Mouse (Mus musculus) hindbrain, embryonic 10.5 days (tissue): ENCODE measurements around the gene Igsf9b. TPM values are rescaled to one million over a fixed set of nuclear protein-coding genes. Genes with fewer than 3 reads are reported as not detected.

Source experiments
- DNase-seq: peaks from one replicate; pipeline ENCODE4 v3.0.0-alpha.2; 2017; ENCODE audit warnings: low spot score
- H3K27ac ChIP-seq: fragments of 300-500 bp; sonication (generic); 2 replicates; pipeline ENCODE4 v1.5.1; 2016; ENCODE audit warnings: mild to moderate bottlenecking, moderate library complexity
- H3K27me3 ChIP-seq: fragments of 300-500 bp; sonication (generic); 2 replicates; pipeline ENCODE4 v1.6.1; 2016; ENCODE audit warnings: mild to moderate bottlenecking; ENCODE audit not compliant: poor library complexity, insufficient read depth, severe bottlenecking
- H3K36me3 ChIP-seq: fragments of 300-500 bp; sonication (generic); 2 replicates; pipeline ENCODE4 v1.6.1; 2016; ENCODE audit warnings: mild to moderate bottlenecking, moderate library complexity
- H3K4me1 ChIP-seq: fragments of 300-500 bp; sonication (generic); replicated peaks from 2 replicates; pipeline ENCODE4 v1.6.1; 2016; ENCODE audit warnings: mild to moderate bottlenecking
- H3K4me3 ChIP-seq: fragments of 300-500 bp; sonication (generic); 2 replicates; pipeline ENCODE4 v1.5.1; 2016; ENCODE audit warnings: mild to moderate bottlenecking, moderate library complexity
- H3K9me3 ChIP-seq: fragments of 300-500 bp; sonication (generic); 2 replicates; pipeline ENCODE4 v1.6.1; 2016; ENCODE audit warnings: mild to moderate bottlenecking, moderate library complexity
- WGBS: fragments of 180-500 bp; shearing (Covaris S2); methylation state at CpG from one replicate; pipeline ENCODE4 v1.1.7; 2016; 5-methylcytosine and 5-hydroxymethylcytosine counted together
- polyA plus RNA-seq: library from polyadenylated mRNA; unstranded; fragments of >200 nt; fragmentation: Nextera tagmentation; extraction: Ambion mirVana; gene quantifications from 2 replicates; pipeline ENCODE4 v1.2.1, GENCODE M21; 2016

Gene Igsf9b
- 6.8 and 6.9 TPM in 2 replicates for polyA plus RNA-seq

- Histone ChIP-seq H3K27me3 (peaks cover 25% of the 10 kb centered on the region), H3K4me1 (peaks cover 52% of the 10 kb centered on the region), H3K4me3 (peak within 1 kb of the TSS; percentile 73), H3K27ac (peak within 1 kb of the TSS; percentile 80), H3K36me3 (no peaks in the 10 kb centered on the region), H3K9me3 (no peaks in the 10 kb centered on the region)
- under 1% methylated on average over 40 of the region's 40 CpGs for WGBS
- peak; percentile 93 for DNase-seq
These were observed at the start of gene Igsf9b for GRCm38 (mm10) chr9:27298411-27299285. Igsf9b (plus strand) TSS chr9:27299204.

- H3K27me3 ChIP-seq: no peaks in the 10 kb centered on the region
- no peak for DNase-seq
- H3K36me3 ChIP-seq: no peaks in the 10 kb centered on the region
- no peaks in the 10 kb centered on the region for H3K9me3 ChIP-seq
- 74% methylated on average over 7 of the region's 7 CpGs for WGBS
- H3K27ac ChIP-seq: no peak overlapping the region
- H3K4me3 ChIP-seq: no peak overlapping the region
- H3K4me1 ChIP-seq: peaks cover 6% of the 10 kb centered on the region; the same call in 1 of the 2 replicates
These were observed 46.8 kb upstream of the Igsf9b start for GRCm38 (mm10) chr9:27252034-27252714.

- H3K4me1 ChIP-seq: peaks cover 6% of the 10 kb centered on the region; the same call in 1 of the 2 replicates
- H3K27me3 ChIP-seq: no peaks in the 10 kb centered on the region
- no peaks in the 10 kb centered on the region for H3K36me3 ChIP-seq
- no peak overlapping the region for H3K27ac ChIP-seq
- 58% methylated on average over 6 of the region's 6 CpGs for WGBS
- no peaks in the 10 kb centered on the region for H3K9me3 ChIP-seq
- DNase-seq: no peak
- no peak overlapping the region for H3K4me3 ChIP-seq
These were observed 42.5 kb upstream of the Igsf9b start for GRCm38 (mm10) chr9:27256454-27256853.

- no peak for DNase-seq
- H3K27ac ChIP-seq: no peak overlapping the region
- H3K4me1 ChIP-seq: peaks cover 10% of the 10 kb centered on the region; the same call in 1 of the 2 replicates
- H3K27me3 ChIP-seq: no peaks in the 10 kb centered on the region
- 86% methylated on average over 3 of the region's 3 CpGs for WGBS
- no peak overlapping the region for H3K4me3 ChIP-seq
- H3K9me3 ChIP-seq: no peaks in the 10 kb centered on the region
- H3K36me3 ChIP-seq: no peaks in the 10 kb centered on the region
These were observed 38.5 kb upstream of the Igsf9b start for GRCm38 (mm10) chr9:27260378-27260947.

GRCm38 (mm10) chr9:27261905-27262304, 37.1 kb upstream of the Igsf9b start:
- Histone ChIP-seq H3K4me1 (peaks cover 4% of the 10 kb centered on the region; the same call in 1 of the 2 replicates), H3K9me3 (no peaks in the 10 kb centered on the region), H3K4me3 (no peak overlapping the region), H3K27me3 (no peaks in the 10 kb centered on the region), H3K27ac (no peak overlapping the region), H3K36me3 (no peaks in the 10 kb centered on the region)
- 82% methylated on average over 2 of the region's 2 CpGs for WGBS
- no peak for DNase-seq

GRCm38 (mm10) chr9:27265009-27265408, 34.0 kb upstream of the Igsf9b start:
- Histone ChIP-seq H3K9me3 (no peaks in the 10 kb centered on the region), H3K36me3 (no peaks in the 10 kb centered on the region), H3K27me3 (no peaks in the 10 kb centered on the region), H3K4me3 (no peak overlapping the region), H3K27ac (no peak overlapping the region), H3K4me1 (peaks cover 4% of the 10 kb centered on the region; the same call in 1 of the 2 replicates)
- 61% methylated on average over 3 of the region's 3 CpGs for WGBS
- no peak for DNase-seq

- Histone ChIP-seq H3K4me1 (peaks cover 4% of the 10 kb centered on the region; the same call in 1 of the 2 replicates), H3K27me3 (no peaks in the 10 kb centered on the region), H3K36me3 (no peaks in the 10 kb centered on the region), H3K9me3 (no peaks in the 10 kb centered on the region), H3K4me3 (no peak overlapping the region), H3K27ac (no peak overlapping the region)
- 86% methylated on average over 5 of the region's 5 CpGs for WGBS
- DNase-seq: no peak
These were observed 31.1 kb upstream of the Igsf9b start for GRCm38 (mm10) chr9:27267878-27268277.

GRCm38 (mm10) chr9:27268493-27268892, 30.5 kb upstream of the Igsf9b start:
- H3K27me3 ChIP-seq: no peaks in the 10 kb centered on the region
- H3K4me1 ChIP-seq: peaks cover 4% of the 10 kb centered on the region; the same call in 1 of the 2 replicates
- no peaks in the 10 kb centered on the region for H3K9me3 ChIP-seq
- DNase-seq: no peak
- H3K27ac ChIP-seq: no peak overlapping the region
- 90% methylated on average over 4 of the region's 4 CpGs for WGBS
- H3K4me3 ChIP-seq: no peak overlapping the region
- no peaks in the 10 kb centered on the region for H3K36me3 ChIP-seq

- Histone ChIP-seq H3K27ac (no peak overlapping the region), H3K27me3 (no peaks in the 10 kb centered on the region), H3K9me3 (no peaks in the 10 kb centered on the region), H3K4me3 (no peak overlapping the region), H3K36me3 (no peaks in the 10 kb centered on the region), H3K4me1 (peaks cover 4% of the 10 kb centered on the region; the same call in 1 of the 2 replicates)
- 66% methylated on average over 4 of the region's 4 CpGs for WGBS
- DNase-seq: no peak
These were observed 29.7 kb upstream of the Igsf9b start for GRCm38 (mm10) chr9:27269322-27269721.

GRCm38 (mm10) chr9:27269904-27270303, 29.1 kb upstream of the Igsf9b start:
- H3K4me3 ChIP-seq: no peak overlapping the region
- WGBS: 80% methylated on average over 2 of the region's 2 CpGs

GRCm38 (mm10) chr9:27271899-27272298, 27.1 kb upstream of the Igsf9b start:
- WGBS: 87% methylated on average over 2 of the region's 2 CpGs
- Histone ChIP-seq H3K27ac (no peak overlapping the region), H3K4me3 (no peak overlapping the region), H3K9me3 (no peaks in the 10 kb centered on the region), H3K4me1 (no peaks in the 10 kb centered on the region), H3K36me3 (no peaks in the 10 kb centered on the region), H3K27me3 (no peaks in the 10 kb centered on the region)
- DNase-seq: no peak

More at GRCm38 (mm10) chr9:27269904-27270303, 29.1 kb upstream of the Igsf9b start:
- no peaks in the 10 kb centered on the region for H3K36me3 ChIP-seq
- DNase-seq: no peak
- H3K9me3 ChIP-seq: no peaks in the 10 kb centered on the region
- peaks cover 2% of the 10 kb centered on the region; the same call in 1 of the 2 replicates for H3K4me1 ChIP-seq
- H3K27ac ChIP-seq: no peak overlapping the region
- H3K27me3 ChIP-seq: no peaks in the 10 kb centered on the region

- H3K4me3 ChIP-seq: no peak overlapping the region
These were observed 26.1 kb upstream of the Igsf9b start for GRCm38 (mm10) chr9:27272858-27273257.

More at GRCm38 (mm10) chr9:27272858-27273257, 26.1 kb upstream of the Igsf9b start:
- H3K27me3 ChIP-seq: no peaks in the 10 kb centered on the region
- 95% methylated on average over 1 of the region's 1 CpGs for WGBS
- H3K4me1 ChIP-seq: no peaks in the 10 kb centered on the region
- DNase-seq: no peak
- H3K9me3 ChIP-seq: no peaks in the 10 kb centered on the region
- no peaks in the 10 kb centered on the region for H3K36me3 ChIP-seq
- no peak overlapping the region for H3K27ac ChIP-seq
